Mouse (Mus musculus) kidney, adult 2 months (tissue): Measurements from ENCODE around the gene Nfic.

ENCODE experiments used
- CTCF ChIP-seq: fragments of 200-500 bp; conservative IDR thresholded peaks from 2 replicates; pipeline ENCODE4 v1.5.1; 2011; ENCODE audit warnings: low read depth, mild to moderate bottlenecking, control low read depth, low read length, moderate library complexity, mixed read lengths; ENCODE audit not compliant: insufficient read depth, insufficient read length
- POLR2A ChIP-seq: fragments of 200-500 bp; IDR thresholded peaks from one replicate; pipeline ENCODE4 v1.6.1; 2011; ENCODE audit warnings: low read depth, low read length, control low read depth

GRCm38 (mm10) chr10:81472403-81473002 lies 17.1 kb upstream of the Nfic start:
- TF ChIP-seq CTCF (no peak), POLR2A (no peak)
